Mouse (Mus musculus) kidney, adult 2 months (tissue): Measurements from ENCODE around the gene Celf6. TPM values are rescaled to one million over a fixed set of nuclear protein-coding genes. Genes with fewer than 3 reads are reported as not detected.

ENCODE experiments used
- DNase-seq: peaks from one replicate; pipeline ENCODE4 v3.0.0; 2021
- H3K27ac ChIP-seq: fragments of 200-500 bp; 2 replicates; pipeline ENCODE4 v1.5.1; 2012; ENCODE audit warnings: low read depth, low read length, control low read depth, inconsistent platforms; ENCODE audit not compliant: insufficient read depth
- H3K27me3 ChIP-seq: fragments of 200-500 bp; replicated peaks from 2 replicates; pipeline ENCODE4 v1.6.1; 2012; ENCODE audit warnings: mild to moderate bottlenecking, moderate library complexity, low read length, inconsistent platforms; ENCODE audit not compliant: control insufficient read depth, insufficient read depth
- H3K36me3 ChIP-seq: fragments of 200-500 bp; 2 replicates; pipeline ENCODE4 v1.6.1; 2012; ENCODE audit warnings: mild to moderate bottlenecking, moderate library complexity, low read length, inconsistent platforms; ENCODE audit not compliant: control insufficient read depth, insufficient read depth
- H3K4me1 ChIP-seq: fragments of 200-500 bp; 2 replicates; pipeline ENCODE4 v1.6.1; 2011; ENCODE audit warnings: low read length; ENCODE audit not compliant: control insufficient read depth, insufficient read depth
- H3K4me3 ChIP-seq: fragments of 200-500 bp; 2 replicates; pipeline ENCODE4 v1.5.1; 2011; ENCODE audit warnings: mild to moderate bottlenecking, low read depth, low read length, control low read depth; ENCODE audit not compliant: insufficient read depth
- CTCF ChIP-seq: fragments of 200-500 bp; conservative IDR thresholded peaks from 2 replicates; pipeline ENCODE4 v1.5.1; 2011; ENCODE audit warnings: low read depth, mild to moderate bottlenecking, control low read depth, low read length, moderate library complexity, mixed read lengths; ENCODE audit not compliant: insufficient read depth, insufficient read length
- POLR2A ChIP-seq: fragments of 200-500 bp; IDR thresholded peaks from one replicate; pipeline ENCODE4 v1.6.1; 2011; ENCODE audit warnings: low read depth, low read length, control low read depth
- WGBS: fragments of 180-500 bp; shearing (Covaris S2); methylation state at CpG from one replicate; pipeline ENCODE4 v1.1.7; 2018; 5-methylcytosine and 5-hydroxymethylcytosine counted together
- polyA plus RNA-seq: library from polyadenylated mRNA; depleted of rRNA; stranded (reverse); fragments of >200 nt; gene quantifications from 2 replicates; pipeline ENCODE4 v1.2.3, GENCODE M21; 2012

The Celf6 gene
- polyA plus RNA-seq, 1 experiment, result 0.30 TPM

DNA sequence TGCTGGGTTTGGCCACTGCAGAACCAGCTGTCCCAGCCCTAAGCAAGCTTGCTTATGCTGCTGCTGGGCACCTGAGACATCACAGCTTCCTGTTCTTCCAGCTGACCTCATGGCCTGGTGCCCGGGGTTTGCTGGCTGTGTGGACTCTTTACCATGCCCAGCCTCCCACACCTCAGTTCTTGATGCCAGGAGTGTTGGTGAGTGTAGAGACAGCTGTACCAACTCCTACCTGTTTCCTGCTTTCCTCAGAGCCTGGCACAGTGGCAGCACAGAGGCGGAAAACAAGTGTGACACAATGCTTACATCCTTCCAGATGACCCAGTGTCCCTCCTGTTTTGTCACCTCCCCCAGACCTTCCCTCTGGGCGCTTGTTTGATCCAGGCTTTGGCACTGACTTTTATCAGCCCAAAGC lies 26.1 kb upstream of the Celf6 start:
- no peaks in the 10 kb centered on the region for H3K4me1 ChIP-seq
- DNase-seq, result peak; percentile 50
- WGBS, result 52% methylated on average over 3 of the region's 3 CpGs
- H3K36me3 ChIP-seq, result no peaks in the 10 kb centered on the region
- no peak overlapping the region for H3K27ac ChIP-seq
- no peaks in the 10 kb centered on the region for H3K27me3 ChIP-seq
- no peak for TF ChIP-seq POLR2A
- H3K4me3 ChIP-seq, result no peak overlapping the region

DNA sequence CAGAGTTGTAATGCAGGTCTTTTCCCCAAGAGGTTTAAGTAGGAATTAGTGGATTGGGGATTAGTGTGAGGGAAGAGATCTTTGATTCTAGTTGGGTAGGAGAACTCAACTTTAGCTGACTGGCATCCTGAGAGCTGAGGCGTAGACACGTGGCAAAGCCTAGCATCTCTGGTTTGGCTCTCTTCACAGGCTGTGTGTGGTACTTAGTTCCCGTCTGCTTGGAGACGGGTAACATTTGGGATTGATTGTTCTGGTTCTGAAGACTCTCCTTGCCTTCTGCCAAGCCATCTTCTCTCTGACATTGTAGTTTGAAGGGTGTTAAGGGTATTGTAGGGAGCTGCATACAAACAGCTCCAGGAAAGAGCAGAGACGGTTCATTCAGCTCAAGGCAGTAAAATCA lies 25.1 kb upstream of the Celf6 start:
- Histone ChIP-seq H3K27ac (no peak overlapping the region), H3K36me3 (no peaks in the 10 kb centered on the region), H3K27me3 (no peaks in the 10 kb centered on the region), H3K4me1 (no peaks in the 10 kb centered on the region), H3K4me3 (no peak overlapping the region)
- 92% methylated on average over 5 of the region's 5 CpGs for WGBS
- no peak for DNase-seq
- TF ChIP-seq POLR2A, result no peak
- no peak for TF ChIP-seq CTCF

DNA sequence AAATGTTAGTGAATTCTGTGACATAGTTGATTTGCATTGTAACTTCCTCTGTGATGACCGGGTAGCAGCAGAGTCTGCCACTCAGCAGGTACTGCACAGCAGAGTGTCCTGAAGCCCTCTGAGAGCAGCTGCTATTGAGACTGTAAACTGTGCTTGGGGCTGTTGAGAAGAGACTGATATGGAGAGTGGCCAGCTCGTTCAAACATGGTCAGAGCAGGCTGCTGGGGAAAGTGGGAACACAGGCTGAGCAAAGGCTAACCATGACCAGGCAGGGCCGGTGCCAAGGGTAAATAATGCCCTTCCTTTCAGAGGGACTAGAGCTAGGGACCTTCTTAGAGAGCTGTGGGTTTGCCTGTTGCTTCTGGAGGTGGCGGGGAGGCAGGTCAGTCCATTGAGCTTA lies 24.0 kb upstream of the Celf6 start:
- TF ChIP-seq CTCF (no peak), POLR2A (no peak)
- no peaks in the 10 kb centered on the region for H3K36me3 ChIP-seq
- no peak overlapping the region for H3K27ac ChIP-seq
- DNase-seq, result no peak
- WGBS, result 87% methylated on average over 4 of the region's 4 CpGs
- no peaks in the 10 kb centered on the region for H3K4me1 ChIP-seq
- no peaks in the 10 kb centered on the region for H3K27me3 ChIP-seq
- no peak overlapping the region for H3K4me3 ChIP-seq

DNA sequence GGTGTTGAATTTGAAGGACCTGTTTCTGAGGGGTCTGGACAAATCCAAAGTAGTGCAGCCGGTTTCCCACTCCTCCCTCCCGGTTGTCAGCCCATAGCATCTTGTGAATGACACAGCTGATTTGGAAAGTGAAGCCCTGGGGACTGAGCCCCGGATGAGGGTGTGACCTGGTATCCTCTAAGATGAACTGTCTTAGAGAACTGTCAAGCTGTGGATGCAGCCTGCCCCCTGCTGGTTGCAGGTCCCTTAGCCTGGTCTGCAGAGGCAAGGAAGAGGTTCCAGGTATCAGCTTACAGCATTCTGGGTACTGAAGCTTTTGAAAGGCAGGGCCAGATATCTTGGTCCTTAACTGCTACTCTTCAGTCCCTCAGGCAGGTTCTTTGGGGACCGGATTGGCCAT lies 12.1 kb upstream of the Celf6 start:
- peak; percentile 78 for DNase-seq
- peak; percentile 94 for TF ChIP-seq CTCF
- TF ChIP-seq POLR2A, result no peak
- Histone ChIP-seq H3K27ac (no peak overlapping the region), H3K4me1 (no peaks in the 10 kb centered on the region), H3K36me3 (no peaks in the 10 kb centered on the region), H3K4me3 (no peak overlapping the region), H3K27me3 (peaks cover 1% of the 10 kb centered on the region; the same call in 1 of the 2 replicates)
- WGBS, result 17% methylated on average over 4 of the region's 4 CpGs

DNA sequence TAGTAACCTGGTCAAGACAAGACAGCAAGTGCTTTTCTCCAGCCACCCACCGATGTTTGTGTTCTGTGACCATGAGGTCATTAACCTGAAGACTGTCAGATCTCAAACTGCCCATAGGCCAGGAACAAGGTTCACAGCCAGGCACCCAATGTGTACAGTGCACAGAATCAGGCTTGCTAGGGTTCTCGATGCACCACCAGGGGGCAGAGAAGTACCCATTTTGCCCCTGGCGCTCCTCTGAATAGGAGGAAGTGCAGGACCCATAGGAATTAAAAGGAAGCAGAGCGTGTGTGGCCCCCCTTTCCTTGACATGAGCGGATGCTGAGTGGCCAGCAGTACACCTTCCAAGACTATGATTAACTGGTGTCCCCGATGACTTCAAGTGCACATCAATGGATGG lies 10.6 kb upstream of the Celf6 start:
- H3K36me3 ChIP-seq, result no peaks in the 10 kb centered on the region
- TF ChIP-seq POLR2A, result no peak
- TF ChIP-seq CTCF, result peak; percentile 82
- H3K4me3 ChIP-seq, result no peak overlapping the region
- H3K27me3 ChIP-seq, result peaks cover 1% of the 10 kb centered on the region; the same call in 1 of the 2 replicates
- no peaks in the 10 kb centered on the region for H3K4me1 ChIP-seq
- H3K27ac ChIP-seq, result no peak overlapping the region
- DNase-seq, result peak; percentile 75
- 14% methylated on average over 6 of the region's 6 CpGs for WGBS

DNA sequence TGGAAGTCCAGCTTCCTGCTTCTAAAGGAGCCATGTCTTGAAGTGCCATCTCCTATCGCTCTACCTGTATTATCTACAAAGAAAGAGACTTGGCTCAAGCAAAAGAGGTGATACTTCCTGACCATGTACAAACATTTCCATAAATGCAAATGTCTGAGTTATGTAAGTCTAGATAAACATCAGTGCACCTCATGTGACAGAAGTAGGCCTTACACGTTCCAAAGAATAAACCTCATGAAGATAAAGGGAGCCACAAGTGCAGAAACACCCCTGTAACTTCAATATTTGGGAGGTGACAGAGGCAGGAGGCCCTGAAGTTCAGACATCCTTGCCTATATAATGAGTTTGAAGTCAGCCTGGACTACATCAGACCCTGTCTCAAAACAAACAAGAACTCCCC lies 5.9 kb upstream of the Celf6 start:
- Histone ChIP-seq H3K36me3 (no peaks in the 10 kb centered on the region), H3K27me3 (peaks cover 1% of the 10 kb centered on the region; the same call in 1 of the 2 replicates), H3K4me3 (no peak overlapping the region), H3K27ac (no peak overlapping the region), H3K4me1 (no peaks in the 10 kb centered on the region)
- WGBS, result 79% methylated on average over 2 of the region's 2 CpGs
- DNase-seq, result no peak
- TF ChIP-seq CTCF (no peak), POLR2A (no peak)

DNA sequence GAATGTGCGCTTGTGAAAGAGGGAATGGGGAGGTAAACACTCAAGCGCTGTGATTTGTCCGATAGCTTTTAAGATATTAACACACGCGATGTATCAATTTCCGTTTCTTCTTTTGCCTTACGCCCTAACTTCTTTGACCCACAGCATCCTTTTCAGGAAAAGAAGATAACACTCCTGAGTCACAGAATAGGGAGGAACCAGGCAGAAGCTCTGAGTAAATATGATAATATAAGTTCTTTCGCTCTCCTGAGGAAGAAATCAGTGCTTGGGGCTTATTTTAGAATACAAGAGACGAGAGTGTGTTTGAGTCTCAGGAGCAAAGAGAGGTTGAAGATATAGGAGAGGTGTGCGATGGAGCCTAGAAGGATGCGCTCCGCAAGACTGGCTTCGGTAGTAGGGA lies 316 bp upstream of the Celf6 start:
- no peaks in the 10 kb centered on the region for H3K4me1 ChIP-seq
- H3K27ac ChIP-seq, result no peak overlapping the region
- WGBS, result 13% methylated on average over 13 of the region's 13 CpGs
- H3K27me3 ChIP-seq, result no peaks in the 10 kb centered on the region; the same call in 1 of the 2 replicates
- DNase-seq, result no peak
- no peaks in the 10 kb centered on the region for H3K36me3 ChIP-seq
- H3K4me3 ChIP-seq, result peak overlapping the region; percentile 44
- TF ChIP-seq CTCF (no peak), POLR2A (no peak)

DNA sequence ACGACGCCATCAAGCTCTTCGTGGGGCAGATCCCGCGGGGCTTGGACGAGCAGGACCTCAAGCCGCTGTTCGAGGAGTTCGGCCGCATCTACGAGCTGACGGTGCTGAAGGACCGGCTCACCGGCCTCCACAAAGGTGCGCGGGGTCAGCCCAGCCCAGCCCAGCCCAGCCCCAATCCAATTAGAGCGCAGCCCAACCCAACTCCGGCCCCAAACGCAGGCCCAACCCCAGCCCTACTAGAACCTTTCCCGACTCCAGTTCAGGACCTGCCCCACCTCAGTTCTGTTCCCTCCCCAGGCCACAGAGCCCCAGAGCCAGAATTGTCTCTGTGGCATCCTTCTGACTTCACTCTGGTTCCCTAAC lies 769 bp downstream of the Celf6 start:
- Histone ChIP-seq H3K4me1 (no peaks in the 10 kb centered on the region), H3K27me3 (no peaks in the 10 kb centered on the region; the same call in 1 of the 2 replicates), H3K36me3 (no peaks in the 10 kb centered on the region), H3K27ac (no peak overlapping the region), H3K4me3 (no peak overlapping the region)
- TF ChIP-seq POLR2A, result no peak
- TF ChIP-seq CTCF, result no peak
- 2% methylated on average over 20 of the region's 20 CpGs for WGBS
- no peak for DNase-seq
